Mouse (Mus musculus) CH12.LX (cell line): Measurements from ENCODE around the gene Camta1. TPM values are rescaled to one million over a fixed set of nuclear protein-coding genes. Genes with fewer than 3 reads are reported as not detected.
"Not testable (repeated sequence)": the region's sequence is repeated elsewhere in the genome, so short reads cannot be mapped to it uniquely, and the experiment has no call there.

Experiments
- DNase-seq: peaks from one replicate; pipeline ENCODE4 v3.0.0-alpha.2; 2013; ENCODE audit errors: extremely low read depth
- H3K27ac ChIP-seq: 2 replicates; pipeline ENCODE4 v1.5.1; 2012; ENCODE audit warnings: low read depth, mild to moderate bottlenecking, control low read depth, moderate library complexity; ENCODE audit not compliant: insufficient read depth
- H3K27me3 ChIP-seq: replicated peaks from 2 replicates; pipeline ENCODE3; 2012; ENCODE audit warnings: inconsistent platforms
- H3K36me3 ChIP-seq, 2 experiments: replicated peaks in 1 of 2; 2 replicates each; pipeline versions ENCODE3 to v1.6.1; 2012; ENCODE audit warnings: inconsistent platforms in 1 of 2, low read length in 1 of 2, mild to moderate bottlenecking in 1 of 2, mixed read lengths in 1 of 2, moderate library complexity in 1 of 2; ENCODE audit not compliant: control insufficient read depth in 1 of 2, insufficient read depth in 1 of 2
- H3K4me1 ChIP-seq, 2 experiments: 2 replicates each; pipeline ENCODE4 v1.6.1; 2012; ENCODE audit warnings: inconsistent platforms in 1 of 2, moderate library complexity in 1 of 2; ENCODE audit not compliant: insufficient read depth in 2 of 2, control insufficient read depth in 1 of 2
- H3K4me2 ChIP-seq: 2 replicates; pipeline ENCODE4 v1.6.1; 2012; ENCODE audit warnings: low read depth, mild to moderate bottlenecking, control low read depth; ENCODE audit not compliant: poor library complexity, insufficient read depth, severe bottlenecking
- H3K4me3 ChIP-seq, 3 experiments: fragments of 150-350 bp in 1 of 3; sonication (generic) in 1 of 3; replicated peaks in 1 of 3; 2 replicates each; pipeline versions ENCODE3 to v1.5.1; 2011 to 2012; ENCODE audit warnings: low read depth in 2 of 3, low read length in 2 of 3, mild to moderate bottlenecking in 2 of 3, moderate library complexity in 2 of 3, control low read depth in 1 of 3, improper control_type of control experiment in 1 of 3, inconsistent platforms in 1 of 3, mixed read lengths in 1 of 3; ENCODE audit not compliant: poor library complexity in 1 of 3
- H3K79me2 ChIP-seq: replicated peaks from 2 replicates; pipeline ENCODE4 v1.6.1; 2012; ENCODE audit warnings: mild to moderate bottlenecking, moderate library complexity; ENCODE audit not compliant: control insufficient read depth, poor library complexity, insufficient read depth, severe bottlenecking; ENCODE audit errors: extremely low read depth
- H3K9ac ChIP-seq: 2 replicates; pipeline ENCODE4 v1.6.1; 2012; ENCODE audit warnings: low read depth, mild to moderate bottlenecking, control low read depth, moderate library complexity; ENCODE audit not compliant: insufficient read depth
- H3K9me3 ChIP-seq: replicated peaks from 2 replicates; pipeline ENCODE3; 2012; ENCODE audit warnings: low read length, inconsistent platforms, mixed read lengths
- BHLHE40 ChIP-seq: IDR thresholded peaks from 2 replicates; pipeline ENCODE4 v1.6.1; 2011; ENCODE audit warnings: mild to moderate bottlenecking, low read depth, low read length, improper control_type of control experiment
- CHD2 ChIP-seq: IDR thresholded peaks from 2 replicates; pipeline ENCODE4 v1.6.1; 2011; ENCODE audit warnings: low read length, improper control_type of control experiment
- ELF1 ChIP-seq: IDR thresholded peaks from 2 replicates; pipeline ENCODE4 v1.6.1; 2014; ENCODE audit warnings: low read depth, mild to moderate bottlenecking, inconsistent platforms, low read length, improper control_type of control experiment
- ETS1 ChIP-seq: conservative IDR thresholded peaks from 2 replicates; pipeline ENCODE4 v1.6.1; 2012; ENCODE audit warnings: low read depth, mild to moderate bottlenecking, inconsistent platforms, low read length, improper control_type of control experiment, moderate library complexity
- HCFC1 ChIP-seq: IDR thresholded peaks from 2 replicates; pipeline ENCODE4 v1.6.1; 2012; ENCODE audit warnings: low read depth, mild to moderate bottlenecking, inconsistent platforms, low read length, improper control_type of control experiment
- JUN ChIP-seq: IDR thresholded peaks from 2 replicates; pipeline ENCODE4 v1.6.1; 2011; ENCODE audit warnings: low read depth, mild to moderate bottlenecking, low read length, improper control_type of control experiment, moderate library complexity; ENCODE audit not compliant: insufficient read depth
- MAFK ChIP-seq: IDR thresholded peaks from 2 replicates; pipeline ENCODE4 v1.6.1; 2011; ENCODE audit warnings: low read length, improper control_type of control experiment; ENCODE audit not compliant: insufficient replicate concordance
- MXI1 ChIP-seq: IDR thresholded peaks from 2 replicates; pipeline ENCODE4 v1.6.1; 2011; ENCODE audit warnings: mild to moderate bottlenecking, low read depth, low read length, improper control_type of control experiment
- MYC ChIP-seq: IDR thresholded peaks from 2 replicates; pipeline ENCODE4 v1.6.1; 2011; ENCODE audit warnings: low read depth, mild to moderate bottlenecking, improper control_type of control experiment, low read length
- NELFE ChIP-seq: IDR thresholded peaks from 2 replicates; pipeline ENCODE4 v1.6.1; 2011; ENCODE audit warnings: low read depth, low read length, improper control_type of control experiment
- PAX5 ChIP-seq: IDR thresholded peaks from 2 replicates; pipeline ENCODE4 v1.6.1; 2012; ENCODE audit warnings: low read length, inconsistent platforms, mixed read lengths
- RAD21 ChIP-seq: IDR thresholded peaks from 2 replicates; pipeline ENCODE4 v1.6.1; 2011; ENCODE audit warnings: low read depth, mild to moderate bottlenecking, low read length, improper control_type of control experiment, moderate library complexity
- SMC3 ChIP-seq: IDR thresholded peaks from 2 replicates; pipeline ENCODE4 v1.6.1; 2011; ENCODE audit warnings: low read depth, low read length, improper control_type of control experiment
- TBP ChIP-seq: conservative IDR thresholded peaks from 2 replicates; pipeline ENCODE4 v1.6.1; 2011; ENCODE audit warnings: low read depth, low read length, improper control_type of control experiment
- USF2 ChIP-seq: conservative IDR thresholded peaks from 2 replicates; pipeline ENCODE4 v1.6.1; 2011; ENCODE audit warnings: low read depth, low read length, improper control_type of control experiment
- ZC3H11A ChIP-seq: IDR thresholded peaks from 2 replicates; pipeline ENCODE4 v1.6.1; 2012; ENCODE audit warnings: low read depth, mild to moderate bottlenecking, inconsistent platforms, low read length, improper control_type of control experiment
- ZKSCAN1 ChIP-seq: IDR thresholded peaks from 2 replicates; pipeline ENCODE4 v1.6.1; 2012; ENCODE audit warnings: low read depth, inconsistent platforms, low read length, improper control_type of control experiment, borderline replicate concordance
- ZMIZ1 ChIP-seq: IDR thresholded peaks from 2 replicates; pipeline ENCODE4 v1.6.1; 2012; ENCODE audit warnings: low read depth, mild to moderate bottlenecking, inconsistent platforms, low read length, improper control_type of control experiment
- dilution Hi-C: fragments of 300-500 bp; cut with MboI; formaldehyde crosslinking; loops from 2 replicates; pipeline ENCODE4 v1.14.3; 2020; ENCODE audit warnings: low sequenced_read_pairs; ENCODE audit not compliant: extremely low pct_unique_long_range_greater_than_20kb, extremely low pct_ligation_motif_present
- in situ Hi-C: fragments of 300-500 bp; cut with MboI; formaldehyde crosslinking; loops from 3 replicates; pipeline ENCODE4 v1.14.3; 2019; ENCODE audit warnings: low sequenced_read_pairs, low pct_ligation_motif_present, low pct_unique_long_range_greater_than_20kb, mixed read lengths
- polyA plus RNA-seq: library from polyadenylated mRNA; unstranded; fragments of >175 nt; gene quantifications from 2 replicates; pipeline ENCODE4 v1.2.1, GENCODE M21; 2012; ENCODE audit warnings: low read depth; ENCODE audit not compliant: insufficient read length
- total RNA-seq, 2 experiments: library from RNA; depleted of rRNA; stranded (reverse); fragments of 300-350 nt in 1 of 2; fragments of >200 nt in 1 of 2; gene quantifications; 2 replicates each; pipeline ENCODE4 v1.2.3; 2012 to 2014

Camta1 gene
- total and polyA plus RNA-seq, 3 experiments: 9.9 to 32.5 (median 15.3) TPM

GRCm38 (mm10) chr4:150879631-150880030, 982.0 kb downstream of the Camta1 start:
- no peaks in the 10 kb centered on the region for H3K27me3 ChIP-seq
- H3K4me1 ChIP-seq: peaks cover 0 to 5% of the 10 kb centered on the region in 2 experiments; a peak in 1 of 4 replicates
- peaks cover 13% of the 10 kb centered on the region for H3K9me3 ChIP-seq
- DNase-seq: no peak
- H3K79me2 ChIP-seq: no peaks in the 10 kb centered on the region
- no peak overlapping the region for H3K4me3 ChIP-seq
- H3K27ac ChIP-seq: no peak overlapping the region
- H3K36me3 ChIP-seq: no peaks in the 10 kb centered on the region
- H3K4me2 ChIP-seq: no peak overlapping the region
- TF ChIP-seq CHD2 (no peak), PAX5 (no peak), BHLHE40 (no peak), RAD21 (no peak), ZKSCAN1 (no peak), ELF1 (no peak), ZMIZ1 (no peak), USF2 (no peak), TBP (no peak), MAFK (no peak), JUN (no peak), MXI1 (no peak), MYC (no peak)
- dilution Hi-C loops (no loop called here), in situ Hi-C loops (loop anchor here (10.0 kb wide), 1 partner anchor 215 kb away; no protein-coding TSS in a partner anchor)
- H3K9ac ChIP-seq: no peak overlapping the region

- in situ Hi-C loops: loop anchor here (10.0 kb wide), 1 partner anchor 211 kb away; no protein-coding TSS in a partner anchor
- Histone ChIP-seq H3K4me2 (no peak overlapping the region), H3K36me3 (no peaks in the 10 kb centered on the region), H3K27me3 (no peaks in the 10 kb centered on the region), H3K4me3 (no peak overlapping the region), H3K9me3 (peaks cover 13% of the 10 kb centered on the region), H3K9ac (no peak overlapping the region), H3K79me2 (no peaks in the 10 kb centered on the region), H3K4me1 (peaks cover 6 to 34% of the 10 kb centered on the region in 2 experiments), H3K27ac (no peak overlapping the region)
- TF ChIP-seq NELFE: no peak
- TF ChIP-seq HCFC1: no peak
- TF ChIP-seq ZC3H11A: no peak
- TF ChIP-seq TBP: no peak
- TF ChIP-seq MAFK: no peak
- no peak for TF ChIP-seq ETS1
- TF ChIP-seq SMC3: no peak
- dilution Hi-C loops: no loop called here
- no peak for DNase-seq
Observed at GRCm38 (mm10) chr4:150875393-150875792, 986.3 kb downstream of the Camta1 start.

- DNase-seq, dilution Hi-C loops: not testable (repeated sequence)
Observed at GRCm38 (mm10) chr4:150874416-150874815, 987.3 kb downstream of the Camta1 start.

More at GRCm38 (mm10) chr4:150874416-150874815, 987.3 kb downstream of the Camta1 start:
- H3K27me3 ChIP-seq, H3K36me3 ChIP-seq, H3K4me3 ChIP-seq, H3K4me2 ChIP-seq, H3K9me3 ChIP-seq, H3K27ac ChIP-seq, H3K9ac ChIP-seq, H3K79me2 ChIP-seq: not testable (repeated sequence)
- peaks cover 6 to 44% of the 10 kb centered on the region in 2 experiments for H3K4me1 ChIP-seq
- in situ Hi-C loops: loop anchor here (10.0 kb wide), 1 partner anchor 210 kb away; no protein-coding TSS in a partner anchor
